Mouse (Mus musculus) stomach, embryonic 16.5 days (tissue): ENCODE data around the gene Rab1a. TPM values are rescaled to one million over a fixed set of nuclear protein-coding genes. Genes with fewer than 3 reads are reported as not detected.

ENCODE experiments used
- polyA plus RNA-seq: library from polyadenylated mRNA; unstranded; fragments of >200 nt; fragmentation: Nextera tagmentation; extraction: Ambion mirVana; gene quantifications from 2 replicates; pipeline ENCODE4 v1.2.1, GENCODE M21; 2015

Rab1a gene
- polyA plus RNA-seq, 1 experiment from 2014 or later: 317 TPM

Other genes with a start within 250 kb of the Rab1a start
- gene Actr2, start 88.5 kb upstream of the Rab1a start, polyA plus RNA-seq: 126 and 137 TPM in 2 replicates
- 24.7 and 25.6 TPM in 2 replicates for gene Cep68, start 48.0 kb downstream of the Rab1a start, polyA plus RNA-seq
- 18.9 and 21.3 TPM in 2 replicates for gene Slc1a4, start 131.3 kb downstream of the Rab1a start, polyA plus RNA-seq